Mouse (Mus musculus) gastrocnemius, postnatal 14 days (tissue): ENCODE measurements around the gene Arhgef11. TPM values are rescaled to one million over a fixed set of nuclear protein-coding genes. Genes with fewer than 3 reads are reported as not detected.

Experiments used
- DNase-seq: peaks from one replicate; pipeline ENCODE4 v3.0.0; 2021; ENCODE audit warnings: mixed read lengths
- intact Hi-C: fragments of 180-260 bp; cut with DNase I; formaldehyde crosslinking; loops from one replicate; pipeline ENCODE4 v1.15.1; 2025; ENCODE audit warnings: low total_unique reads
- microRNA-seq, 2 experiments: library from miRNA; unstranded; fragments of <30 nt; microRNA quantifications; one replicate each; pipeline ENCODE4 v1.2.0; 2021
- total RNA-seq, 2 experiments: library from RNA; stranded (reverse); gene quantifications; 2 replicates each; pipeline ENCODE4 v1.2.3; 2021

The Arhgef11 gene
- total RNA-seq, 2 experiments from 2014 or later = 15.2 to 16.4 TPM

- DNase-seq = no peak
- intact Hi-C loops = no loop called here
These were observed 166.1 kb downstream of the Arhgef11 start for GRCm38 (mm10) chr3:87783282-87784023.

GRCm38 (mm10) chr3:87785156-87785555 is 167.8 kb downstream of the Arhgef11 start:
- DNase-seq = no peak

GRCm38 (mm10) chr3:87785626-87786214 is 168.4 kb downstream of the Arhgef11 start:
- intact Hi-C loops = no loop called here
- no peak for DNase-seq

More at GRCm38 (mm10) chr3:87785156-87785555, 167.8 kb downstream of the Arhgef11 start:
- intact Hi-C loops = no loop called here

Small RNAs within 50 kb of the gene (microRNA-seq; reads per million reads assigned to microRNA genes)
- gene Gm24109 = 0 reads per million in 2 experiments

Other genes starting within 250 kb of the Arhgef11 start
- gene Fcrl1, start 241.2 kb upstream of the Arhgef11 start, total RNA-seq = not detected
- gene Fcrl5, start 181.8 kb upstream of the Arhgef11 start, total RNA-seq = not detected
- gene Etv3, start 92.2 kb upstream of the Arhgef11 start, total RNA-seq = 1 to 10 TPM; 9.5 to 9.8 TPM
- gene Lrrc71, start 131.1 kb downstream of the Arhgef11 start, total RNA-seq = under 1 TPM; 0.04 to 0.53 TPM
- not detected for gene Ntrk1, start 177.6 kb downstream of the Arhgef11 start, total RNA-seq
- under 1 TPM; 0.25 to 0.35 TPM for gene Insrr, start 179.4 kb downstream of the Arhgef11 start, total RNA-seq
- gene Pear1, start 206.7 kb downstream of the Arhgef11 start, total RNA-seq = 10 to 100 TPM; 14.4 to 17.9 TPM
- gene Sh2d2a, start 229.2 kb downstream of the Arhgef11 start, total RNA-seq = under 1 TPM in 1 of 2 experiments, not detected in 1; 0.06 TPM